Mouse (Mus musculus) neural tube, postnatal 0 days (tissue): Measurements from ENCODE around the gene Fance. TPM values are rescaled to one million over a fixed set of nuclear protein-coding genes. Genes with fewer than 3 reads are reported as not detected.

Experiments used
- polyA plus RNA-seq: library from polyadenylated mRNA; unstranded; fragments of >200 nt; fragmentation: Nextera tagmentation; extraction: Ambion mirVana; gene quantifications from 2 replicates; pipeline ENCODE4 v1.2.1, GENCODE M21; 2015

Fance gene
- polyA plus RNA-seq: 26.3 and 29.9 TPM in 2 replicates

DNA sequence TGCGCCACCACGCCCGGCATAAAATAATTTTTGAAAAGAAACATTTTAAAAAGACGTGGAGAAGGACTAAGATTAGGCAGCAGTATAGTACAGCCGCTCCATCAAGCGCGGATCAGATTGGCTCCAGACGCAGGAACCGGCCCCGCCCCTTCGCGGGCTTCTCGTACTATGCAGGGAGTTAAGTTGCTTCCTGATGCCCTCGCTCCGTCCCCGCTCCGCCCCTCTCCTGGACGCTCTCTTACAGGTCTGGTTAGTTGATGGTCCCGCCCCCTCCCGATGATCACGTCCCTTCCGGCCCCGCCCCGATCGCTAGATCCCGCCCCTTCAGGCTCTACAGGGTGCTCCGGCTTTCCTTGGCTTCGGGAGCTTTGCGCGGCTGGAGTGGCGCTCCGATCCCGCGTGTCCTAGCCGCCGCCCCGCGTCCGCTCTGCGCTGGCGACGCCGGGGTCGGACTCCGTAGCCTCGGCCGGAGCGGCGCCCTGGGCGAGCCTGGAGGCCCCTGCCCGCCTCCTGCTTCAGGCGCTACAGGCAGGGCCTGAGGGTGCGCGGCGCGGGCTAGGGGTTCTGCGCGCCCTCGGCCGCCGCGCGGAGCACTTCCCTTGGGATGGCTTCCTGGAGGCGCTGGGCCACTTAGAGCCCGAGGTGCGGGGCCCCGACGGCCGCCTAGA lies at the start of gene Fance:
Fance (plus strand) TSS at position 308 of the 668 bp plus-strand sequence.

DNA sequence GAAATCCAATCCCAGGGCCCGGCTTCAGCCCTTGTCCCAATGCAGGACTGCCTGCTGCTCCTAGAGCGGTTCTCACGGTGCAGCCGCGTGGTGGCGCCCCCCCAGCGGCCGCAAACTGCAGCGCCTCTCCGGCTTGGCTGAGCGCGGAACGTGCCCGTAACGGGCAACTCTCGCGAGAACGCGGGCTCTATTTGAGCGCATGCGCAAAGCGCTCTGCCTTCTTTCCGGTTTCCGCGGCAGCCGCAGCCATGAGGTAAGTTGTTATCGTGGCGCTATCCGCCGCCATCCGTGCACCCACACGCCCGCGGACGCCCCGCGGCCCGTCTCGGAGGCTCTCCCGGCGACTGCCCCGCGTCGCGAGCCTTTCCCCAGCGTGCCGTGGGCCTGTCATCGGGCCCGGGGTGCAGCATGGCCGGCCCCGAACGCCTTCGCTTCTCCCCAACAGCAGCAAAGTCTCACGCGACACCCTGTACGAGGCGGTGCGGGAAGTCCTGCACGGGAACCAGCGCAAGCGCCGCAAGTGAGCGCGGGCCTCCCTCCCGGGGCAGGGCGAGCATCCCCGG lies 15.1 kb downstream of the Fance start, which contains the start of gene Rpl10a:
Rpl10a (plus strand) TSS at position 106 of the 563 bp plus-strand sequence.

DNA sequence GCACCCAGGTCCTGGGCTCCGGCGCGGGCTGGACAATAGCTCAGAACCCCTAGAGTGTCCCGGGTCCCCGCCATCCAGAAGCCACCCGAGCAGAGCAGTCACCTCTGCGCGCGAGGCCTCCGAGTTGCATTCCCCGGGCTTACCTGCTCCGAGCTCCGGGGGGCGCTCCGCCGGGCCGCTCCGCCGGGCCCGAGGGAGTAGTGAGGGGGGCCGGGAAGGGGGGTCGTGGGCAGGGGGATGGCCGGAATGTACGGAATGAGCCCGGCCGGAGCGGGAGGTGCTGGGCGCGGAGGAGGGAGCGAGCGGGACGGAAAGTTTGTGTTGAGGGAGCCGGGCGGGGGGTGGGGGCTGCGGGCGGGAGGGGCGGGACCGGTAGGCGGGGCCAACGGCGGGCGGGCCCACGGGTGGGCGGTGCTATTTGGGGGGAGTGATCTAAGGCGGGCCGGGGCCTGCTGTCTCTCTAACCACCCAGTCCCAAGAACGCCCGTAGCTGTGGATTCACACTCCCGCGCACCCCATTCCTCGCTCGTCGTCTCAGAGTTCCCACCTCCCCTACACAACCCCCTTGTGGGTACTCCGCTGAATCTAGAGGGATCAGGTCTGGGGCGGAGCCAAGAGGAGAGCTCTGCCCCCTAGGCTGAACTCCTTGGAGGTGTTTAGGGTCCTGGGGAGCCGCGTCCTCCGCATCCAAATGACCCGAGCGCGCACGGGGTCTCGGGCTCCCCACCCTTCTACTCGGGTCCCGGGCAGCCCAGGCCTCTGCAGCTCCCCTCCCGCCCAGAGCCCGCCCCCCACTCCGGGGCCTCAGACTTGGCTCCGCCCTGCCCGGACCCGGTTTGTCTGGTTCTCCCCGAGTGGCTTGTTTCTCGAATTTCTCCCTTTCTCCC lies 37.4 kb downstream of the Fance start, which contains the start of gene Tead3:
Tead3 (minus strand) TSS at position 352 of the 887 bp plus-strand sequence.

DNA sequence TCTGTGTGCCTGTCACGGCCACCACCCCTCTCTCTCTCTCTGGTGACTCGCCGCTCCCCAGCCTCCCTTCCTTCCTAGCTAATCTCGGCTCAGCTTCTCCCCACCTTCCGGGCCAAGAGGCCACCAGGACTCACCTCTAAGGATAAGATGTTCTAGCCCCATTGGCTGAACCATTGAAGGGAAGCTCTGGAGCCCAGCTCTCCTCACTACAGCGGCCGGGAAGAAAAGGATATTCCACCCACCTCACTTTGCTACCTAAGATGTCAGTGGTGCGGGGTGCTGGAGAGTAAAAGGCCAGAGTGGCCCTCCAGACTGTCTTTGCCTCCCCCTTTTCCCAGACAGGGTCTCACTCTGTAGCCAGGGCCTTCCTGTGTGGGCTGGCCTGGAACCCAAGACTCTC lies 51.8 kb downstream of the Fance start, which contains the start of gene Tulp1:
Tulp1 (minus strand) TSS at position 101 of the 400 bp plus-strand sequence.

Other genes with a start within 250 kb of the Fance start
- 1.7 and 1.9 TPM in 2 replicates for gene Tcp11, start 232.9 kb upstream of the Fance start, polyA plus RNA-seq
- gene Scube3, start 171.4 kb upstream of the Fance start, polyA plus RNA-seq: 2.2 and 2.4 TPM in 2 replicates
- 38.0 and 48.7 TPM in 2 replicates for gene Zfp523, start 136.4 kb upstream of the Fance start, polyA plus RNA-seq
- gene Def6, start 105.7 kb upstream of the Fance start, polyA plus RNA-seq: 8.6 and 11.8 TPM in 2 replicates
- gene Ppard, start 80.8 kb upstream of the Fance start, polyA plus RNA-seq: 1.7 and 2.4 TPM in 2 replicates
- 365 and 370 TPM in 2 replicates for gene Rpl10a, start 15.0 kb downstream of the Fance start, polyA plus RNA-seq
- gene Tead3, start 37.3 kb downstream of the Fance start, polyA plus RNA-seq: 1.6 and 1.8 TPM in 2 replicates
- 1.1 and 1.2 TPM in 2 replicates for gene Tulp1, start 51.7 kb downstream of the Fance start, polyA plus RNA-seq
- 17.4 TPM in 2 replicates for gene Fkbp5, start 204.0 kb downstream of the Fance start, polyA plus RNA-seq
- not detected in 2 replicates for gene Armc12, start 217.3 kb downstream of the Fance start, polyA plus RNA-seq
- not detected in 2 replicates for gene Clpsl2, start 235.9 kb downstream of the Fance start, polyA plus RNA-seq
- not detected in 2 replicates for gene Clps, start 247.2 kb downstream of the Fance start, polyA plus RNA-seq